Mouse (Mus musculus): Measurements from ENCODE around the gene Plscr2. TPM values are rescaled to one million over a fixed set of nuclear protein-coding genes. Genes with fewer than 3 reads are reported as not detected.
"Not testable (repeated sequence)": the region's sequence is repeated elsewhere in the genome, so short reads cannot be mapped to it uniquely, and the experiment has no call there.

Gene Plscr2
- polyA plus RNA-seq, 1 experiment from 2014 or later, result 1.3 TPM

DNA sequence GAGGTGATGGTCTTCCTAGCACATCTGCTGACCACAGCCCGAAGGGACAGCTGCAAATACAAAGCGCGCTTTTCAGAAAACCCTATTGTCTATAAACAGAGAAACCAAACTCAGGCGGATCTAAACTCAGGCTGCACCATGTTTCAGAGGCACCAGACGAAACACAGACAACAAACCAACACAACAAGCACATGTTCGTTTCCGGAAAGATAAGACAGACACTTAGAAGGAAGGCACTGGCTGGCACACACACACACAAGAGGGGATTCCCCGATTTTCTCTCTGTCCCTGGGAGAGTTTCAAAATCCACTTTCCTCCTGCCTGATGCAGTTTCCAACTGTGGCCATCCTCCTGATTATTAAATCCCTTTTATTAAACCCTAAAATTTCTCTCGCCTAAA, 50.5 kb downstream of the Plscr2 start:
- ATAC-seq; H3K4me1 ChIP-seq (replicated peaks); H3K27me3 ChIP-seq (replicated peaks); H3K9ac ChIP-seq; H3K4me3 ChIP-seq (replicated peaks); H3K27ac ChIP-seq; H3K36me3 ChIP-seq; H3K4me2 ChIP-seq (replicated peaks); H3K9me3 ChIP-seq: not testable (repeated sequence)
- 71% methylated on average over 9 of the region's 9 CpGs for WGBS

DNA sequence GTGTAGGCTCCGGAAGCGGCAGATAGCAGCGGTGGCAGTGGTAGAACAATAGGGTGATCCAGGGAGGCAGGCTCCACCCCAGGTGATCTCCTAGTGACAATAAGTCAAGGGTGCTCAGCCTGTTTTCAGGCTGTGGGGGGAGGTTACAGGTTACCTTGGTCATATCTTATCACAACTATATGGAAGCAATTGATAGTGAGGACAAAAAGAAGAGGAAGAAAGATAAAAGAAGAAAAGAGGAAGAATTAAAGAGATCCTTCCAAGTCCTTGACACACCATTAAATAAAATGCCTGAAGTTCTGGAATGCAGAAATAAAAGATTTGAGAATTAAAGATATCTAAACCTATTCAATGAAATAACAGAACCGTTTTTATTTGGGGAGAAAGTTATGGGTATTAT, 51.4 kb downstream of the Plscr2 start:
- WGBS, result 87% methylated on average over 4 of the region's 4 CpGs
- H3K36me3 ChIP-seq, result no peaks in the 10 kb centered on the region

DNA sequence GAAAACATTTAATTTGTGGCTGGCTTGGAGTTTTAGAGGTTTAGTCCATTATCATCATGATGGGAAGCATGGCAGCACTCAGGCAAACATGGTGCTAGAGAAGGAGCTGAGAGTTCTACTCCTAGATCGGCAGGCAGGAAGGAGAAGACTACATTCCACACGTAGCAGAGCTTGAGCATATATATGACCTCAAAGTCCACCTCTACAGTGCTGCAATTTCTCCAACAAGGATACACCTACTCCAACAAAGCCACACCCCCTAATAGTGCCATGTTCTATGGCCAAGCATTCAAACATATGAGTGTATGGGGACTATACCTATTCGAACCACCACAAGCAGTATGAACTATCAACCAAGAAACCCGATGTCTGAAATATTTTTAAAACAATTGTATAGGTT, 56.0 kb downstream of the Plscr2 start:
- H3K27me3 ChIP-seq (replicated peaks), result no peaks in the 10 kb centered on the region
- H3K4me3 ChIP-seq (replicated peaks), result no peak overlapping the region
- no peak overlapping the region for H3K27ac ChIP-seq
- H3K9me3 ChIP-seq, result no peaks in the 10 kb centered on the region
- H3K9ac ChIP-seq, result no peak overlapping the region
- H3K4me2 ChIP-seq (replicated peaks), result no peak overlapping the region
- peak; percentile 74 for ATAC-seq
- H3K4me1 ChIP-seq (replicated peaks), result no peaks in the 10 kb centered on the region
- WGBS, result 82% methylated on average over 4 of the region's 4 CpGs
- H3K36me3 ChIP-seq, result no peaks in the 10 kb centered on the region

More for the DNA sequence above, 51.4 kb downstream of the Plscr2 start:
- Histone ChIP-seq H3K27ac (no peak overlapping the region), H3K4me1 (replicated peaks) (no peaks in the 10 kb centered on the region), H3K9ac (no peak overlapping the region), H3K27me3 (replicated peaks) (no peaks in the 10 kb centered on the region), H3K4me3 (replicated peaks) (no peak overlapping the region), H3K9me3 (no peaks in the 10 kb centered on the region), H3K4me2 (replicated peaks) (no peak overlapping the region)
- ATAC-seq, result no peak

DNA sequence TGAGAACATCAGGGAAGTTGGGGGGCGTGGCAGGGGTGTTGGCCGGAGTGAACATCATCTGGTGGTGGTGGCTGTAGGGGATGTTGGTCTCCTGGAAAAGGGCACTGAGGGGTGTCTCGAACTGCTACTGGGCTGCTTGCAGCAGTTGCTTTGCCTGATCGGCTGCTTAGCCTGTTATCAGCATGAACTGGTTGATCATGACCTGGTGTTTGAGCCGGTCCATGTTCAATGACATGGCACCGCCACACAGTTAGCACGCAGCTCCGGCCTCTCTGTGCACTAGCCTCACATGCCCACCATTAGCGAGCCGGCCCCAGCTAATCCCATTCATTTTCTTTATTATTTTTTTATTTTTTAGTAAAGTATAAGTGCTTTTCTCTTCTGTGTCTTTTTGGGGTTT, 59.4 kb downstream of the Plscr2 start:
- no peak overlapping the region for H3K4me2 ChIP-seq (replicated peaks)
- 97% methylated on average over 10 of the region's 10 CpGs for WGBS
- H3K27ac ChIP-seq, result no peak overlapping the region
- H3K4me1 ChIP-seq (replicated peaks), result no peaks in the 10 kb centered on the region
- H3K9ac ChIP-seq, result no peak overlapping the region
- no peaks in the 10 kb centered on the region for H3K36me3 ChIP-seq
- H3K27me3 ChIP-seq (replicated peaks), result no peaks in the 10 kb centered on the region
- H3K9me3 ChIP-seq, result no peaks in the 10 kb centered on the region
- no peak overlapping the region for H3K4me3 ChIP-seq (replicated peaks)
- no peak for ATAC-seq

DNA sequence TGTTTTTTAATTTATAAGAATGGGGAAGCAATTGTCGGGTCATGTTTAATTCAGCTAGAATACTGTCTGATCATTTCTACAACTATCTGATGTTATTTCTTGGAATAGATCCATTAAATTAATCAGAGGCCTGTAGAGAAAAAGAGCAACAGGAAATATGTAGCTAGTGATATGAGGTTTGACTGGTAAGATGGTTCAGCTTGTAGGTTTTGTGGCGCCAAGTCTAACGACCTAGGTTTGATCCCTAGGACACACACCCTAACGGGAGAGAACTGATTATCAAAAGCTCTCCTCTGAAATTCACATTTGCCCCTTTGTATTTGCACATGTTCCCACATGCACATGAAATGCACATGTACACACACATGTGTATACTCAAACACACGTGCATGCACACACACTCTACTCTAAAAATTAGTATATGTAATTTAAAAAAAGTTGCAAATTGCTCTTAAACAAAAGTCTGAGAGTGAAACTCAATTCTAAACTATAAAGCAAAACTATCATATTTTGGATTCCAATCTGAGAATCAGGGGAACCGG, 59.9 kb downstream of the Plscr2 start:
- no peak overlapping the region for H3K4me2 ChIP-seq (replicated peaks)
- no peak for ATAC-seq

DNA sequence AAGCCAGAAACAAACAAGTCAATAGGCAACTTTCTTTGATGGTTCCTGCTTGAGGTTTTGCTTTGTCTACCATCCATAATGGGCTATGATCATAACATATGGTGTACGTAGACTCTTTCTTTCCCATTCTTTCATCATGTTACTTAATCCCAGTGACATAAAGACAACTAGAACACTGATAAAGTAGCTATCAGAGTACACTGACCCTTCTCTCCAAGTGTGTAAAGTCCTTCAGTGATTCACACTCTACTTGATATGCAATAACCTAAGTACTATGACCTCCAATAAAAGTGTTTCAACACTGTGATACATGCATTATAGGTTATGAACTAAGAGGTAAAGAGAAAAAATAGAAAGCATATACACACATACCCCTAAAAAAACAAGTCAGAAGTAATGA, 61.7 kb downstream of the Plscr2 start:
- no peak overlapping the region for H3K4me2 ChIP-seq (replicated peaks)
- H3K4me1 ChIP-seq (replicated peaks), result no peaks in the 10 kb centered on the region
- no peaks in the 10 kb centered on the region for H3K9me3 ChIP-seq
- H3K27ac ChIP-seq, result no peak overlapping the region
- H3K27me3 ChIP-seq (replicated peaks), result no peaks in the 10 kb centered on the region
- no peak overlapping the region for H3K9ac ChIP-seq
- ATAC-seq, result peak; percentile 79
- H3K4me3 ChIP-seq (replicated peaks), result no peak overlapping the region
- no peaks in the 10 kb centered on the region for H3K36me3 ChIP-seq
- 78% methylated on average over 1 of the region's 1 CpGs for WGBS

More for the DNA sequence above, 59.9 kb downstream of the Plscr2 start:
- Histone ChIP-seq H3K9ac (no peak overlapping the region), H3K36me3 (no peaks in the 10 kb centered on the region), H3K4me1 (replicated peaks) (no peaks in the 10 kb centered on the region), H3K9me3 (no peaks in the 10 kb centered on the region), H3K27me3 (replicated peaks) (no peaks in the 10 kb centered on the region), H3K4me3 (replicated peaks) (no peak overlapping the region), H3K27ac (no peak overlapping the region)
- WGBS, result 87% methylated on average over 6 of the region's 6 CpGs

DNA sequence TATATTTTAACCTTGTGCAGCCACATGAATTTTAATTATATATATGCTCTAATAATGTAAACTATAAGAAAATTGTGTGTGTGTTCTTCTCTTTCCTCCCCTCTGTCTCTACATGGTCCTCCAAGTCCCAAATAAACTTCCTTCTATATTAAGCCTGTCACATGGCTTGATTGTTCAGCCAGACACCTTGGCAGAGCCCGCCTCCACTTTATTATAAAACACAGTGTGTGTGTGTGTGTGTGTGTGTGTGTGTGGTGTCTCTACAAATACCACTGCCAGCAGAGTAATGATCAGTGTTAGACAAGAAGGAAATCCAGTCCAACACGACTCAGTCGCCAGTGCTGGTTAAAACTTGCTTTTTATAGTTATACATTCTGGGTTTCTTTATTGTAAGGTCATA, 62.3 kb downstream of the Plscr2 start:
- H3K9ac ChIP-seq, result no peak overlapping the region
- H3K4me1 ChIP-seq (replicated peaks), result no peaks in the 10 kb centered on the region
- ATAC-seq, result no peak
- H3K27ac ChIP-seq, result no peak overlapping the region
- H3K4me3 ChIP-seq (replicated peaks), result no peak overlapping the region
- no peak overlapping the region for H3K4me2 ChIP-seq (replicated peaks)
- WGBS, result 76% methylated on average over 3 of the region's 3 CpGs
- no peaks in the 10 kb centered on the region for H3K36me3 ChIP-seq
- no peaks in the 10 kb centered on the region for H3K9me3 ChIP-seq
- no peaks in the 10 kb centered on the region for H3K27me3 ChIP-seq (replicated peaks)

DNA sequence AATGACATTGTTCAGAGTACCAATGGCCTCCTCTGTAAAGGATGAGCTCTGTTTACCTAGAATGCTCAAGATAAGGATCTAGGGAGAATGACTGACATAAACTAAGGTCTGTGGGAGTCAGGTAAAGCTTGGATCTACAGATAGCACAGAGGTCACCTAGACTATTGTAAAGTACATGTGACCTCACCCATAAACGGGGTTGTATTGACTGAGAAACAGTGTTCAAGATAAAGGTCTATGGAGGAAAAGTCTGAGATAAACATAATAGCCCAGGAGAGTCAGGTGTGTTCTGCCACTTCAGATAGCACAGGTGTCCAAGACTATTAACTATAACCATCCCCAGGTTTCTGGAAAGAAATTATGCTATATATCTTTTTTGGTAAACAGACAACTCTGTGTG, 63.6 kb downstream of the Plscr2 start:
- Histone ChIP-seq H3K27me3 (replicated peaks) (no peaks in the 10 kb centered on the region), H3K9me3 (no peaks in the 10 kb centered on the region), H3K4me2 (replicated peaks) (no peak overlapping the region), H3K27ac (no peak overlapping the region), H3K4me3 (replicated peaks) (no peak overlapping the region), H3K36me3 (no peaks in the 10 kb centered on the region), H3K9ac (no peak overlapping the region), H3K4me1 (replicated peaks) (no peaks in the 10 kb centered on the region)
- 33% methylated on average over 1 of the region's 1 CpGs for WGBS
- ATAC-seq, result peak; percentile 91

Other genes starting within 250 kb of the Plscr2 start
- not detected in 2 replicates for gene Plscr5, start 82.7 kb upstream of the Plscr2 start, polyA plus RNA-seq (2015; fragmentation: Nextera tagmentation; extraction: Ambion mirVana)
- gene Plscr1, start 25.9 kb upstream of the Plscr2 start, polyA plus RNA-seq (2015; fragmentation: Nextera tagmentation; extraction: Ambion mirVana), result 95.1 and 108 TPM in 2 replicates
- gene 1700057G04Rik, start 33.8 kb downstream of the Plscr2 start, polyA plus RNA-seq (2015; fragmentation: Nextera tagmentation; extraction: Ambion mirVana), result not detected in 2 replicates
- 5.6 and 6.5 TPM in 2 replicates for gene Plscr4, start 181.8 kb downstream of the Plscr2 start, polyA plus RNA-seq (2015; fragmentation: Nextera tagmentation; extraction: Ambion mirVana)